Mouse (Mus musculus): ENCODE data around the gene Pde3b. TPM values are rescaled to one million over a fixed set of nuclear protein-coding genes. Genes with fewer than 3 reads are reported as not detected.
"Not testable (repeated sequence)": the region's sequence is repeated elsewhere in the genome, so short reads cannot be mapped to it uniquely, and the experiment has no call there.

Gene Pde3b
- total RNA-seq, 1 experiment from 2014 or later: 22.9 TPM

DNA sequence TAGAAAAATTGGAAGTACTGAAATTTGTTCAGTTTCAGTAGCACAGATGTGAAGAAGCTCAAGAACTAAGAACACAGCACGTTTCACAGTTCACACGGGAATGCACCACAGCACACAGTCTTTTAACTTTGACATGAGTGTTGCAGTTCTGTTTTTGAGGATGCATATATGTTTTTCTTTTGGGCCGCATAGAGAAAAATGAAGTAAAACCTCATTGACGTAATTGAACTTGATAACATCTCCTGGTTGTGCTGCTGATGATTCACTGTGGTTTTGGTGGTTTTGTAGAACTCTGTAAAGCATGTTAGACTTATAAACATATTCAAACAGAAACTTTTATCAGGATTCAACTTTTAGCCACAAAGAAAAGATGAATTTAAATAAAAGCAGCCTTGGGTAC, 64.7 kb downstream of the Pde3b start:
- DNase-seq: no peak

DNA sequence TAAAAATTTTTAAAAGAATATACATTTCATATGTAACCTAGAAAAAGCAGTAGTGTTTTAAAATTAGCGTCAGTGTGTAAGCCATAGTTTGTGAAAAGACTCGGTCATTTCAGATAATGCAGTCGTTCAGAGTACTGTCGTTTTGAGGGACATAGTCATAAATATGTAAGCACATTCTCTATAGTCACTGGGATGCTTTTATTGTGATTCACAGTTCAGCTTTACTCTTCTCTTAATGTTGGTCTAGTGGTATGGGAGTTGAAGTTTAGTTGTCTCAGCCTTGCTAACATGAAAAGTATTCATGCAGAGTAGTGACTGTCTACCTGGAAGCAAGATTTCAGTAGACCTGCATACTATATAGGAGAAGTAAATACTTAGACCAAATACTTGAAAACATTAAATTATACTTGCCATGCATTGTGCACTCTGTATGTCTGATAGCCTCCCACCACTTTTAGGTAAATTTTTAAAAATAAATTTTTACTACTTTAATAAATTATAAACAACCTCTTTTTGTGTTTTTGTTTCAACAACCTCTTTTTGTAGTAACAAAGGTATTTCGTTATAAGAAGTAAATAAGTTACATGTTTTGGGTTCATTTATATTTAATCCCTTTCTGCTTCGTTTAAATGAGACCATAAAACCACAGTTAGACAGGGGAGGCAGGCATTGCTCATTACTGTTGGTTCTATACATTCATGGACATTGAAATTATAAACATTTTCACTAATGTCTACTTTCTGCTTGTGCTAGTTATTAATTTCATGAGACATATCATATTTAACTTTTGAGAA, 65.3 kb downstream of the Pde3b start:
- no peak for DNase-seq

DNA sequence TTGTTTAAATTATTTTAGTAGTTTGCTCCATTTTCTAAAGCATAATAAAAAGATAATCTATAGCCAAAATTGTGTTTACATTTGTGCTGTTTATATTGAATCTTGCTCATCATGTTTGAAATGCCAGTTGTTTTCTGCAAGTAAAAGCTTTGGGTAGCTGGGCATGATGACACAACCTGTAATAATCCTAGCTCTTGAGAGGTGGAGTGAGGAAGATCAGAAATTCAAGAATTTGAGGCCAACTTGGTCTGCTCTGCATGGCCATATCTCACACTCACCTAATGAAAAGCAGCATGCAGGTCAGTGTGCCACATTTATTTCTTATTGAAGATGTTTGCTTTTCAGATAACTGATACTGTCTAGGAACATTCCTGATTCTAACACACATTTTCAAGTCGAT, 65.9 kb downstream of the Pde3b start:
- DNase-seq: no peak

DNA sequence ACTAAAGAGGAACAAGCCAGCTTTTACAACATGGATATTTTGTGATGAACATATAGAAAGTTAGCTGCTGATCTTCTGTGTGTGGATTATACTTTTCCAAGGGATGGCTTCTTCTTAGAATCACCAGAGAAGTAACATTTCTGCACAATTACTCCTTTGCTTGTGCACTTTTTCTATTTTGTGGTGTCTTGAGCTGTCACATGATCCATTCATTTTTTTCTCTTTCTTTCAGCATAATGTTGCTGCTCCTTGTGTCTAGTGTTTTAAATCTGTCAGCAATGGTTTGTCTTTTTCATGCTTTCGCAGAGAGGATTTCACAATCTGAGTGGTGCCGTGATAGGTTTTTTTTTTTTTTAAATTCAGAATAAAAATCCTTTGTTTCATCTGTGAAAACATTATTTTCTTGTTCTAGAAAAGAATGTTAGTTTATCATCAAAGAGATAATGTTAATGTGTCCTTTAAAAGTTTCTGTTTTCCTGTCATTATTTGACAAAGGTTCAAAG, 66.4 kb downstream of the Pde3b start:
- no peak for DNase-seq

DNA sequence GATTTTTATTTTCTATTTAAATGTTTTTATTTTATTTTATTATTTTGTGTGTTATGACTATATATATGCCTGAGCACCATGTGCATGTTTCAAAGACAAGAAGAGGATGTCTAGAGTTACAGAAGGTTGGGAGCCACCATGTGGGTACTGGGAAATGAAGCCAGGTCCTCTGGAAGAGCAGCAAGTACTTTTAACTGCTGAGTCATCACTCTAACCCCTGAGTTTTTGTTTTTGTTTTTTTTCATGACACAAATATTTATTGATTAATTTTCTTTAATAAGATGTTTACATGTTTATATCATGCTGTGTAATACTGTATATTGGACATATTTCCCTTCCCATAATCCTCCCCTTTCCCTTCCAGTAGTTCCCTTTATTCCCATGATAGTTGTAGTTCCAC, 77.5 kb downstream of the Pde3b start:
- no peak for DNase-seq

DNA sequence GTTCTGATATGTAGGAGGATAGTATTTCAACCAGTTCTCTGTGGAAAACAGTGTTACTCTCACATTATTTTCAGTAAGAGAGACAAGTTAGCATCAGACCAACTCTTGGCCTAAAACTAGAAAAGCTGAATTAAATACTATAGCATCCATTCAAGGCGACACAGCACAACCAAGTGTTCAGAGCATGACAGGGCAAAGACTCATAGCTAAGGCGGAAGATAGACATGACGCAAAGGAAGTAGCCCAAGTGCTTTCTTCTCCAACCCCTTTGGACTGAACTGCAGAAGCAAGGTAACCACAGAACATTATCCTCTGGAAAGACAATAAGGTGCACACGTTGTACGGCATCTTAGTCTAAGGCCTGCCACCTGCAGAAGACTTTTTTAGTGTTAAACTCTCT, 79.0 kb downstream of the Pde3b start:
- DNase-seq: no peak

DNA sequence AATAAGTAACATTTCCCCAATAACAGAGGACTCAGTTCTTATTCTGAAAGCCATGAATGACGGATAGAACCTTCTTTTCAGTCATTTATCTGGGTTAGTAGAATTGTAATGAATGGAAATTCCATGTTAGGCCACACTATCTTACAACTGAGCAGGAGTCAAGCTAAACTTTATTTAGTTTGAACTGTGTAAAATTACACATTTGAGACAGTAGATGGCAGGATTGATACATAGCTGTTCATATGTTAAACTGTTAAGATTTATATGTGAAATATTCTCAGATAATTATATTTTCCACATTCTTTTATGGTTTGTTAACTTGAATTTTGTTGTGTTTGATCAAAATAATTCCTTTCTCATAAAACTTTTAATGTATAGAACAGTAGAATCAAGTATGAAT, 84.2 kb downstream of the Pde3b start:
- no peak for DNase-seq

DNA sequence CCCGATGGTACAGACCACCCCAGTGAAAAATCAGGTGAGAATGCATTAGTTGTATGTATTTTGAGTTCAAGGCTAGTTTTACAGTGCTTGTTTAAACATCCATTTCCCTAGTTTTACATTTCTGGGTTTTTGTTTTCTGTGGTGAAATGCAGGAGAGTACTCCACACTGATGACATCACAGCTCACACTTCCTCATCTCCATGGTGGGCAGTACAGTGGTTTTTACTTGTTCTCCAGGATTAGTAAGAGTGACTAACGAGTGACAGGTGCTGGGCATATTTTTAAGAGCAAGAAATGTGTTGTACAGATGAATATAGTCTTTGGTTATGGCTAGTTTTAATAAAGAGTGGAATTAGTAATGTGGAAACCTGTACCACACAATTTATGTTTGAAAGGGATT, 93.8 kb downstream of the Pde3b start:
- no peak for DNase-seq

DNA sequence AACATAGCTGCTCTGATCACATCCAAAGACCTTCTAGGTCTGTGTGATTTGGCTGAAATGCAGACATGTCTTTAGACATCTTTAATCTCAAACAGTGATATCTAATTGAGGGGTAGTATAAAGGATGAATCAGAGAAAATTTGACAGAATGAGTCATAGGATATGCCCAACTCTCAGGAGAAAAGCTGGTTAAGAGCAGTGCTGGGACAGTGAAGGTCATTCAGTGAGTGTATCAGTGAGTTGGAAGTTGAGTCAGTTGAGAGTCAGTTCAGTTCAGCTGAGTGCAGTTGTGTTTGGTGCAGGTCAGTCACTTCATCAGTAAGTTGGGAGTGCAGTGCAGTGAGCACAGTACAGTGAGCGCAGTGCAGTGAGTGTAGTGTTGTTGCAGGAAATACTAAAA, 105.0 kb downstream of the Pde3b start:
- DNase-seq: no peak

DNA sequence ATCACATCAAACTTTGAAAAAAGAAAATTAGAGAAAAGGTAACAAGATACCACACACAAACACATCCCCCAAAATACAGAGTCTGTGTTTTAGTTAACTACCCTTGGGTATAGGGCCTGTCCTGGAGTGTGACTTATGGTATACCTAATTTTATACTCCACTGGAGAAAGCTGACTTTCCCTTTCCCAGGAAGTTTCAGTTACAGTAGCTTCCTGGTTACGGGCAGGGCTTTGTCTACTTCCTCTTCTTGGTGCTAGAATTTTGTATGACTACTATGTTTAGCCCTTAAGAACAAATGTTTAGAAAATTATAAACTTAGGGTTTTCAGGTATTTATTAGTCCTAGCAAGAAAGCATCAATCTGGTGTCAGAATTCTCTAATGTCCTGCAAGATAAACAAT, 111.2 kb downstream of the Pde3b start:
- no peak for DNase-seq

DNA sequence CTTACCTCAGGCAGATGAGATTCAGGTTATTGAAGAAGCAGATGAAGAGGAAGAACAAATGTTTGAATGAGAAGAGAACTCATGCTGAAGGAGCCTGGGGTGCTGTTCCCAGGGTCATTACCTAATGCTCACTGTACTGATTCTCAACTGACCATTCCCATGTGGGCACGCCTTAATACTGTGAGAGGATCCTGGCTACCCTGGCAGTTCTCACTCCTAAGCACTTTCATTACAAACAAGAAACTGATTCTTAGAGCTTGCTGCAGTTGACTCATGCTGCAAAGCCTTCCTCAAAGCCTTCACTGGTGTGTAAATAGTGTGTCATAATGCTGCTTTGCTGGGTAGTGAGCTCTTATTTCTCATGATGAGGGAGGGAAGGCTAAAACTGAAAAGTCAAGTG, 121.1 kb downstream of the Pde3b start:
- no peak for DNase-seq

DNA sequence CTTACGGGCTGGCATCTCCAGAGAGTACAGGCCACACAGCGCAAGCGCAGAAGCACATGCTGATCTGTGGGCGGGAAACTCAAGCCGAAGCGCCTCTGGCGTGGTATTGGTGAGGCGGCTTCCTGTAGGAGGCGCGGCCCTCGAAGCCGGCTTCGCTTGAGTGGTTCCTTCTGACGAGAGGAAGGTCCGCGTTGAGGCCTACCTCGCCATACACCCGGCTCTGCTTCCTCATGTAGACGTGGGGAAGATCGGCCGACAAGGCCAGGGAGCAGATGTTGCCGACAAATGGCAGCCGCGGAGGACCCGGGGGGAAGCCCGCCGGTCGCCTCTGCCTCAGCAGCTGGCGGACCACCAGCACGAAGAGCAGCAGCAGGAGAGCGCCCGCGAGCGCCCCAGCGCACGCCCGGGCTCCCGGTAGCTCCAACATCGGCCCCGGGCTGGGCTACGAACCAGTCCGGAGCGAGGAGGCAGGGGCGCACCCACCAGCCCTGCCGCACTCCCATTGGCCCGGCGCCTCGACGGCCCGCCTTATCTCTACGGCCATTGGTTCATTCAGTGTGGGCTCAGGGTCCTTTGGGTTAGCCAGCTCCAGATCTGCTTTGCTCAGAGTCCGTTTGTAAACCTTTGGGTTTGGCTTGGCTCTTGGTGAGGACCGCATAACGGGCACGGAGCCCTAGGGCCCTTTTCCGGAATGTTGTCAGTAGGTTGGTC, 147.6 kb downstream of the Pde3b start, which contains the start of gene Cyp2r1:
TSS of gene Cyp2r1 (minus strand) at position 442 of the 711 bp plus-strand sequence.
- peak; percentile 87 for DNase-seq

DNA sequence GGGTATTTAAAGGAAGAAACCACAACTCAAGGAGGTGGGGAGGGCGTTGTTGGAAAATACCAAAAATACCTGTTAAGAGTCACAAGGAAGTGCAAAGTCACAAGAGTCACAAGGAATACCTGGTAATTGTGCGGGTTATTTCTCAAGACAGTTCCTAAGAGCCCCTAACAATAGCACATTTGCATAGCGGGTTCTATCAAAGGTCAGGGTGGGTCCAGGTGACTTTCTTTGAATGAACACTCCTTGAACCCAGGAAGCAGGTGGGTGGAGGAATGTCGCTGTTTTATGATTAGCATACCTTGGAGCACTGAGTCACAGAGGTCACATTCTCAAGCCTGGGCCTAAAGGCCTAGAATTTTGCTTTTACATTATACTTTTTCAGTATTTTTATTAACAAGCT, 158.8 kb downstream of the Pde3b start:
- not testable (repeated sequence) for DNase-seq

DNA sequence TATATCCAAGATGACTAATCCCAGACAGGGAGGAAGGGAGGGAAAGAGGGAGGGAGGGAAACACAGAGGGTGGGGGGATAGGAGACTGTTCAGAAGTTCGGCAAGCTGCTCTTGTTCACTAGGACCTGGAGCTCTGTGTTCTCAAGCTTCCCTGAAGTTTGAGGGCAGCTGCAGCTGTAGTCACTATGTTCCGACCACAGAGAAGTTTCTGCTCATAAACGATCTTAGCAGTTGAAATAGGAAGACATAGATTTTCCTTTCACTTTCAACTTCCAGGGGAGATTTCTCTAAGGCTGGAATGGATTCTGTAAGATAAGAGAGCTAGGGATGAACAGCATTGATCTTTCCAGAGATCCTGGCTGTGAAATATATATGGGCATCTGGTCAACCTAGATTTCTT, 161.8 kb downstream of the Pde3b start:
- no peak for DNase-seq

DNA sequence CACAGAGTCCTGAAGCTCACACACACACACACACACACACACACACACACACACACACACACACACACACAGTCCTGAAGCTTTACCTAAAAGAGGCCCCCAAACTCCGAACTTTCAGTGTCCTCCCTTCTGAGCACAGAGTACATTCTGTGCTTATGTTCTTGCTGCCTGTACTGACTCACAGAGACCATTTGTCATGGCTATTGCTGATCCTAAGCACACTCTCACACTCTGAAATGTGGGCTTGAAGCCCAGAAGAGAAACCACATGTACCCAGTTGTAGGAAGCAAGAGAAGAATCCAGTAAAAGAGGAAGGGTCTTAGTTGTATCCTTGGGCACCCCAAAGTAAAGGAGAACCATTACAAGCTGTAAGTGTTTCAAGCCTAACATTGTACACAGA, 162.6 kb downstream of the Pde3b start:
- DNase-seq: no peak

DNA sequence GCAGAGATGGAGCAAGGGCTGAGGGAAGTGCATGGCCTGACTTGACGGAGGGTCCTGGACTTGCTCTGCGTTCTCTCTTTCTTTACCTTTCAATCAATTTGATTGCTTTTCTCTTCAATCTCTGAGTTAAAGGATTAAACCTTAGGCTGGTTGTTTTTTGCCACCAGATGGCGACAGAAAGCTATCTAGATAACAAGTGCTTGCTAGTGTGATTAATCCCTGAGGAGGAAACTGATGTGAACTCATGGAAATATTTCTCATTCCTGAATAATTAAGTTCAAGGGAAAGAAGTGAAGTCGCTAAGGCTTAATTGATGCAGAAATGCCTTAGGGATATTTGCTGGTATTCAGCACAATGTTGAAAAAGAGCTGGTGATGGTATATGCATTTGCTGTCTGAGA, 165.3 kb downstream of the Pde3b start:
- peak; percentile 53 for DNase-seq

DNA sequence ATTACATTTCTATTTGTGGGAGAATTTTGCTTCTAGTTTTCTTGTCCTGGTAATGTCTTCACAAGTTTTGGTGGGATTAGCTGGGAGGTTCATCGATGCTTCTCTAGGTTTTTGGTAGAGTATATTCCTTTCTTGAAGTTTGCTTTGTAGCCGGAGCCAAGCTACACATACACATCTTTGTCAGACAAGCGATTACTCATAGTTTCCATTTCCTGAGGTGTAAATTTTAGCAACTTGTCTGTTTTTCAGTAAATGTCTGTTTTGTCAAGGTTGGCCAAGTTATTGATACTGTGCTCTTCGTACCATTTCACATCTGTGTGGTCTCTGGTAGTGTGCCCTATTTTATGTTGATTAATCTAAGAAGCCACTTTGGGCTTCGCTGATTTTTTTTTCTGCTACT, 166.1 kb downstream of the Pde3b start:
- no peak for DNase-seq

DNA sequence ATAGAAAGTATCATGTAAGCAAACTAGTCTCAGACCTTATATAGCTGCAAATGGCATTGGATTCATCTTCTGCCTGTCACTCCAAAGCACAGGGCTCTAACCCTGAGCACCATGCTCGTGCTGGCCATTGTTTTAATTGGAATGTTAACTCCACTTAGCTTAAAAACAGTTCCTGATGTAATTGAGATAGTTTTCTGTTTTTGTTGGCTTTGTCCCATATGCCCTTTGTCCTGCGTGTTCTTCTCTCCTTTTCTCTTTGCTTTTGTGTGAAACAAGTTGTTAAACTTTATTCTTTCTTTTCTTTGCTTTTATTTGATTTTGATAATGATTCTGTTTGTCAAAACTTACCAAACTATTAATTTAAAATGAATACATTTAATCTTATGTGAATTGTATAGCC, 167.4 kb downstream of the Pde3b start:
- no peak for DNase-seq

Other genes starting within 250 kb of the Pde3b start
- gene Copb1, start 160.6 kb upstream of the Pde3b start, total RNA-seq (2021): 115 and 133 TPM in 2 replicates
- 166 and 174 TPM in 2 replicates for gene Psma1, start 139.2 kb upstream of the Pde3b start, total RNA-seq (2021)
- gene Cyp2r1, start 147.7 kb downstream of the Pde3b start, total RNA-seq (2021): 2.0 and 3.2 TPM in 2 replicates
- not detected in 2 replicates for gene Calca, start 221.1 kb downstream of the Pde3b start, total RNA-seq (2021)

Data from adrenal gland, postnatal 25 days (tissue).